Mouse (Mus musculus): Measurements from ENCODE around the gene Lama5.
A peak's percentile ranks its signal among the peaks of the same experiment; 100 is the strongest.

Lama5 gene

DNA sequence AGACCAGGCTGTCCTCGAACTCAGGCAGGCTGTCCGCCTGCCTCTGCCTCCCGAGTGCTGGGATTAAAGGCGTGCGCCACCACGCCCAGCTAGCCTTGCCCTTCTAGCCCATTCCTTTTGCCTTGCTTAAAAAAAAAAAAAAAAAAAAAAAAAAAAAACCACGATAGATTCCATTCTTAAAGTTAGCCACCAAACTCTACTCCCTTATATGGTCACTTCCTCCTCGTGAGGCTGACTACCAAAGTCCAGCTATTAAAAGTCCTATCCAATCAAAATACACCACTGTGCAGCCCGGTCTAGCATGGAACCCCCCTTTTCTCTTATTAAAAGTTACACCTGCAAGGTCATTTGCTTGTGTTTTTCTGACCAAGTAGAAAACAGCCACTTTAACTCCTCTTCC, 30.0 kb upstream of the Lama5 start:
- no peak for DNase-seq (ENCODE audit: inconsistent age in 2 of 2, low spot score in 1 of 2)

DNA sequence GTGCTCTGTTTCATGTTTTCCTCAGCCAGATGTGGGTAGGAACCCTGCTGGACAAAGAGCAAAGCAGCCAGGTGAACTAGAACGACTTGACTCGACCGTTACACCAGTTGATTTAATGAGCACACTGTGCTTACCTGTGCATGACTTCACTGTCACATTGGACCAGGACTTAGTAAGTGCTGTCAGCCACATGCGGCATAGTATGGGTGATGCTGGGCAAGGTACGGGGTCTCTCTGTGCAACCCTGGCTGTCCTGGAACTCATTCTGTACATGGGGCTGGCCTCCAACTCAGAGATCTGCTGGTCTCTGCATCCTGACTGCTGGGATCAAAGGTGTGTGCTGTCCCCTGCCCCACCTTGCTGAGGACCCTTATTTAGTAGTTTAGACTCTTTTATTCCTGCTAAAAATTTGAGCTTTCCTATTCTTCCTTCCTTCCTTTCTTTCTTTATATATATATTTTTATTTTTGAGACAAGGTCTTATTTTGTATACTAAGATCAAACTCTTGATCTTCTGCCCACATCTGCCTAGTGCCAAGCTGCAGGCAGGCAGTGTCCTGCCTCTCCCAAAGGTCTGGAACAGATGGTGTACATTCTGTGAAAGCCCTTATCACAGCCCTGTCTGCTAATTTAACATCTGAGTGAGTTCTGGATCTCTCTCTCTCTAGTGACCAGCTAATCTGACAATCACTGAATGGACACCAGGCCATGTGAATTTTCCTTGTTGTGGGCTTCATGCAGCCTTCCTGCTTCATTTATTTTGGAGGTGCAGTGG, 29.0 kb upstream of the Lama5 start:
- no peak for DNase-seq (ENCODE audit: inconsistent age in 2 of 2, low spot score in 1 of 2)

DNA sequence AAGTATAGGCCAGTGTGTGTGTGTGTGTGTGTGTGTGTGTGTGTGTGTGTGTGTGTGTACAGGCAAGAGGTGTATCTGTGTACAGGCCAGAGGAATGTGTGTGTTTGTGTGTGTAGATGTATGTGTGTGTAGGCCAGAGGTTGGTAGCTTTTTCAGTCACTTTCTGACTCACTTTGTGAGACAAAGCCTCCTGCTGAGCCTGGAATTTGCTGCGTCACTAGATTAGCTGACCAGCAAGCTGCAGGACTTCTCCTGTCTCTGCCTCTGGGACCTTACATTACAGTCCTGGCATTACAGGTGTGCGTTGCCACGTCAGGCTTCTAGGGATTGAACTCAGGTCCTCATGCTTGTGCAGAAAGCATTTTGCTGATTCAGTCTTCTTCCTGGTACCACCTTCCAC, 26.2 kb upstream of the Lama5 start:
- DNase-seq (ENCODE audit: inconsistent age in 2 of 2, low spot score in 1 of 2): no peak

DNA sequence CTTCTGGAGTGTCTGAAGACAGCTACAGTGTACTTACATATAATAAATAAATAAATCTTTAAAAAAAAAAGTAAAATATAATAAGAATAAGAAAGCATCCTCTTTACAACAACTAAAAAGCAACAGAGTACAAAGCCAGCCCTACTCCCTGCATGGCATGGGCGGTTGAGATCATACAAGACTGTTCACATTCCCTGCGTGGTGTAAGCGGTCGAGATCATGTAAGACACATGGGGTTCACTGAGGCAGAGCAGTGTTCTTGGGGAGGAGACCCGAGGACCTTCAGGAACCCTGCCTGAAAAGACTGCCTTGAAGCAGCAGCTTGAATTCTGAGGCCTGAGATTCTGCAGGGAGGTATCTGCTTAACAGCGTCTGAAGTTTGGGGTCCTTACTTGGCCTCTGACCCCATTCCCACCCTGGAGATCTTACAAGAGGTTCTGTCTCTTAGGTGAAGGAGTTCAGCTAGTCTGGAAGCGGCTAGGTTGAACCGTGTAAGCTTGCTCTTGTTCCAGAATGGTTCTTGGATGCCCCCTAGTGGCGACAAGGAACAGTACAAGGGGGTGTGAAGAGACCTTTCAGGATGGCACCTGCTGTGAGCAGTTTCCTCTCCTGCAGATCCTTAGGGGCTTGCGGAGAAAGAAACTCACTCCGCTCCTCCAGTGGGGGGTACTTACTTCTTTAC, 25.4 kb upstream of the Lama5 start:
- DNase-seq (ENCODE audit: inconsistent age in 2 of 2, low spot score in 1 of 2): peak; percentile 82 to 94

DNA sequence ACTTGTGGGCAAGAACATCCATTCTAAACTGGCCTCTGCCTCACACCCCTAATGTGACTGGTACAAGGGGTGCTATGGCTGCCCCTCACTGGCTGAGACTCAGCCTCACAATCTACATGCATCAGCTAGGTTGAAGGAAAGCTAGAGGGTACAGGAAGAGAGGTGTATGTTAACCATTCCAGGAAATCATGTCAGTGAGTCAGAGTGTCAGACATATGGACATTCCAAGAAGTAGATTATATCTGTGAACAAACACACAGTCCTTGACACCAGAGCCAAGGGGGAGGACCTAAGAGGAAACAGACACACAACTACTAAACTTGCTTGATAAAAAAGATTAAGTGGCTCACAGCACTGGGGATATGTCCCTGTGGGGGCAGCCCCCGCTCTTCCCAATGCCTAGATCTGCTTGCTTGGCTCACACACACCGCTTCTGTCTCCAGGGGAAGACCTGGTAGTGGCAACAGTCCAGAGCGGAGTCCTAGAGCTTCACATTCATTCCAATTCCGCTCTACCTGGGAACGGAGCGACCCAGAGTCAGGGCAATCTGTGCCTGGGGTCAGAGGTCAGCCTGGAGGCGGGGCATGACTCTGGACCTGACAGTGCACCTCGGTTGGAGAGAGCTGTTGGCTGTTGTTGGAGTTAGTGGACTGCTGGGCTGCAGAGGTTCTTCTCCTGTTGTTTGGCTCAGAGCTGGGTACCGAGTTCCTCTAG, 23.4 kb upstream of the Lama5 start:
- DNase-seq (ENCODE audit: inconsistent age in 2 of 2, low spot score in 1 of 2): peak in 1 of 2 experiments; percentile 47

DNA sequence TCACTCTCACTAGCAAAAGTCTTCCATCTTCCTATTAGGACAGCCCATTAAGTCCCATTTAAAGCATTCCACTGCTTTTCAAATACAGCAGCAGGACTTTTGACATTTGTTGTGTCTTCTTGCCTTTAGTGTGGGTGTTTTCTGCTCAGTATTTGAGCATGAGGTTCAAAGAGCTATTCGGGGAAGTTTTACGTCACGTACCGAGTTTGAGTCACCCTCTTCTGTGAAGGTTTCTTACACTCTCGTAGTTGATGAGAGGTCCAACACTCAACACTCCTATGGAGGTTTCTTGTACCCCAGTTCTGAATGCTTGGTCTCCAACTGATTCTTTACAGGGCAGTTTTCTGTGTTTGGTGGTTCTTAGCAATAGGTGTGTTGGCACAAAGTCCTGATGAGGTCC, 22.3 kb upstream of the Lama5 start:
- DNase-seq (ENCODE audit: inconsistent age in 2 of 2, low spot score in 1 of 2): no peak

DNA sequence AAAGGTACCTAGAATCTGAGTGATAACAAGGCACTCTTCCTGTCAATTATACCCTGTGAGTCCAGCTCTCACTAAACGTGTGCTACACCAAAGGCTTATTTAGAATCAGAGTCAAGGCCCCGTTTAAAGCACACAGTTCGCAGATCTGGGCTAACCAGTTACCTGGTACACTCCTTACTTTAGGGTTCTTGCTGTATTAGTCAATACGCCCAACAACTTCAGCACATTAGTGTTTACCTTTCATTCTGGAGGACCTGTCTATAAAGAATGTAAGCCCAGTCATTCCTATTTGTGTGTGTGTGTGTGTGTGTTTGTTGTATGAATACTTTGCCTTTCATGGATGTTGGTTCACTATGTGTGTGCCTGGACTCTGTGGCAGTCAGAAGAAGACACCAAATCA, 17.4 kb upstream of the Lama5 start:
- no peak for DNase-seq (ENCODE audit: inconsistent age in 2 of 2, low spot score in 1 of 2)

DNA sequence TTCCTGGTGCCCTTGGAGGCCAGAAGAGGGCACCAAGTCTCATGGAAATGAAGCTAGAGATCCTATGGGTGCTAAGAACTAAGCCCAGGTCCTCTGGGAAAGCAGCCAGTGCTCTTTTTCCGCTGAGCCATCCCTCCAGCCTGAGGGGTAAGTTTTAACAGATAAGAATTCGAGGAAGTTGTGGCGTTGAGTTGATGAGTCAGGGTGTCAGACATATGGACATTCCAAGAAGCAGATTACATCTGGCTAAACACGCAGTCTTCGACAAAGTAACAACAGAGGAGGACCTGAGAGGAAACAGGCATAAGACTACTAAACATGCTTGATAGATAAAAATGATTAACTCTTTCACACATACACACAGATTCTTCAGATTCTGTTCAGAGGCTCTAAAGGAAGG, 12.9 kb upstream of the Lama5 start:
- DNase-seq (ENCODE audit: inconsistent age in 2 of 2, low spot score in 1 of 2): no peak

DNA sequence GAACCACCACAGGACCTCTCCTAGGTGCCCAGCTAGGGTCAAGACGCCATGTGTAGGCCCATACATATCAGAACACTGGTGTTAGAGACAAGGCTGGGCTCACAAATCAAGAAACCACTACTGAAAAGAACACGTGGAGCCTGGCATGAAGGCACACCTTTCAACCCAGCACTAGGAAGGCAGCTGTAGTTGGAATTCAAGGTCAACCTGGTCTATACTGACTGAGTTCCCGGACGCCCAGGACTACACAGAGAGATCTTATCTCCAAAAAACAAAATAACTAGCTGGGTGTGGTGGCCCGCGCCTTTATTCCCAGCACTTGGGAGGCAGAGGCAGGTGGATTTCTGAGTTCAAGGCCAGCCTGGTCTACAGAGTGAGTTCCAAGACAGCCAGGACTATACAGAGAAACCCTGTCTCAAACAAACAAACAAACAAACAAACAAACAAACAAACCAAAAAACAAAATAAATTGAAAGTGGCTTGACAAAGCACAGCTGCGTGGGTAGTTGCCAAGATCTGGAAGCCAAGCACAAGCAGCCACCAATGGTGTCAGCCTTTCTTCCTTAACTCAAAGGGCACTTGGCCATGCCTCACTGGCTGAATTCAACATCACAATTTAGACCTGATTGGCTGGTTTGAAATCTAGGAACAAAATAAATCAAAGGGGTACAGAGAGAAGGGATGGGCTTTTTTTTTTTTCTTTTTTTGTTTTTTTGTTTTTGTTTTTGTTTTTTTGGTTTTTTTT, 12.1 kb upstream of the Lama5 start:
- DNase-seq (ENCODE audit: inconsistent age in 2 of 2, low spot score in 1 of 2): no peak

DNA sequence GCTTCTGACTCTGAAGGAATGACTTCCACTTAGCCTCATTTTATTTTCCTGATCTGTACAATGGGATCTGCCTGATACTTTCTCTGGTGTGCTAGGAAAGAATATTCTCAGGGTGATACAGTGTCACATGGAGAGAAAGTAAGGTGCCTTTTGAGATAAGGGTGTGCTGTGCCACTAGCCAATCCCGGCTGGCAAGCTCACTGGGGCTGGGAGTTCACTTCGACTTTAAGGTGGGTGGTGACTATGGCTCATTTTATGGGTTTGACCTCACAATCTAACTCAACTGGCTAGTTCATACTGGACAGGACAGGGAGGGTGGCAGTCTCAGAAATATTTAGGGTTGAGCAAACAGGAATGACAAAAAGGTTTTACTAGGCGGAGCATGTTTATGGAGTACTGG, 11.3 kb upstream of the Lama5 start:
- no peak for DNase-seq (ENCODE audit: inconsistent age in 2 of 2, low spot score in 1 of 2)

DNA sequence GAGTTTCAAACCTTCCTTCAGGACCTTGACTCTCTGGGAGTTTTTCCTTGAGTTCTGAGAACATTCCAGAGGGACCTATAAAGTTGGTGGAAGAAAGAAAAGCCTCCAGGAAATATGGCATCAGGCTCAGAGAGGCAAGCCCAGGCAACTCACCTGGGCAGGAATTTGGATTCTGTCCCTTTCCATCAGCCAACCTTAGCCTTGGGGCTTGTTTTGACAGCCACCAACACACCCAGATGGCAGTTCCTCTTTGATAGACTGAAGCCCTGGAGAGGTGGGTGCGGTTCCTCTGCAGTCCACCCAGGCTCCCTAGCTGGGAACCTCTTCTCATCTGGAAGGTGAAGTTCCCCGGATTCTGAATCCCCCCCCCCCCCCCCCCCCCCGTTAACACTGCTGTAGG, 10.8 kb upstream of the Lama5 start:
- no peak for DNase-seq (ENCODE audit: inconsistent age in 2 of 2, low spot score in 1 of 2)

DNA sequence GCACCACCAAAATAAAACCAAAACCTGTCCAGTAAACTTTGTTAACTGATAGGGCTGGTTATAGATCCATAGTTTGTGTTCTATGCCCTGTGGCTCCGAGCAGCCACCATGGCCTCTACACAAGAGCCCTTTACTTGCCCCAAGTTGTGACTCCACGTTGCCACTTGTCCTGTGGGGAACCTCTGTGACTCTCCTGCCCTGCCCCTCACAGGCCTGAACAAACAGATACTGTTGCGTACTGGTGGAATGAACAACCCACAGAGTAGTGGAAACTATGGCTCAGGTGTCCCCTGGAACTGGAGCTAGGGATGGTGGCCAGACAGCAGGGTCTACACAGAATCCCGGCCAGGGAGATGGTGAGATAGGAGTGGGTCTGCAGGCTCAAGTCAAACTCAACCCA, 10.1 kb upstream of the Lama5 start:
- no peak for DNase-seq (ENCODE audit: inconsistent age in 2 of 2, low spot score in 1 of 2)

DNA sequence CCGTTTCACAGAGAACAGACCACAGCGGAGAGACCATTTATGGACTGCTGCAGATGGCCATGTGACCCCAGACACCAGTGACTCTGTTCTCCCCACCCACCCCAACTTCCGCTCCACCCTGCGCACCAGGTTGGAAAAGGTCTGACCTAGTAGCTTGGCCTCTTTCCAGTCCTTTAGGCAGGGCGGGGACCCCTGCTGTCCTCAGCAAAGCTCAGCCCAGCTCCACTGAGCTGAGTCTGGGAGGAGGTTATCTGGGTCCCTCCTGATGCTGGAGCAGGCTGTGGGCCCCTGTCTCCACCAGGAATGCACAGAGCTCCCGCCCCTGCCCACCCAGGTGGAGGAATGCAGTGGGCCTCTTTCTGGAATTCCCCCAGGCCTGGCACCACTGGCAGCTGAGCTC, 9.3 kb upstream of the Lama5 start:
- no peak for DNase-seq (ENCODE audit: inconsistent age in 2 of 2, low spot score in 1 of 2)

DNA sequence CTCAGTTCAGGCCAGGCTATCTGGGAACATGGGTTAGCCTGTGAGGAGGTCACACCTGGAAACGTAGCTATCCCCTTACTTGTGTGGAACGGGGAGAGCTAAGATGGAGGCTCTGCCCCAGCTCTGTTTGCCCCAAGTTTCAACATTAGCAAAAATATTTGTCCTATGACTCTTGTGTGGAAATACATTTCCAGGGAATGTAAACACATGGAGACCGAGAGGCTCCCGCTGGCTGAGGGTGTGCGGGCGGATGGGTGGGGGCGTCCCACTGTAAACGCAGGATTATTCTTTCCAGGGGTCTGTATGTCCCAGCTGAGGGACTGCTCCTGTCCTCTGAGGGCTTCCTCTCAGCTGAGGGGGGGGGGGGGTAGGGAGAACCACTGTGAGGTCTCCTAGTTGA, 8.7 kb upstream of the Lama5 start:
- DNase-seq (ENCODE audit: inconsistent age in 2 of 2, low spot score in 1 of 2): no peak

DNA sequence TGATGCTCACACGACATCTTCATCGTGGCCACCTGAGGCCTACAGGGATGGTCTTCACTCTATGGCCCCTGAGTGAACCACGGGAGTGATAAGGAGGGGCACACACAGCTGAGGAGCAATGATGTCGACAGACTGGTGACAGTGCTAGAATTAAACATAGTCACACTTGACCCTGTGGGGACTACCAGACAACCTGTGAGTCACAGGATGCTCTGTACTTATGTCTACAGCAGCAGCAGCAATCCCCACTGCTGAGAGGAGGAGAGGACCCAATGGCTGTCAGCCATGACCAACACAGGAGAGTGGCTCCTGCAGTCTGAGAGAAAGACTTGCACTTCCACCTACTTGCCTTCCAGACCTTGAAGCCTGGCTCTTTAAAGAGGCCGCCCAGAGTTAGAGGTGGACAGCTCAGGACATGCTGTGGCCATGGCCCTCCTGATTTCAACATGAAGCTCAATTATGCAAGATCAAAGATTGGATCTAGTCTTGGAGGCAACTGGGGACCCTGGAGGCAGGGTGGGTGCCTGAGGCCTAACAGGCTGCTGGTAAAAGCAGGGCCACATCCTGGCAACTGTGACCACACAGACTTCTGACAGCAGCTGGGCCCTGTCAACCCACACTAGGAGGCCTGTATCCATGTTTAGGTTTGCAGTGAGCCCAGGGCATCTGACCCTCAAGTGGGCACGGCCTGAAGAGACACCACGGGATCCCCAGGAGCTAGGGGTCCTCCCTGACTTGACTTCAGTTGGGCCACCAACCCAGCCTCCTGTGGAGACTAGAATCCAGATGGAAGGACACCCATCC, 7.6 kb upstream of the Lama5 start:
- peak in 1 of 2 experiments; percentile 81 for DNase-seq (ENCODE audit: inconsistent age in 2 of 2, low spot score in 1 of 2)

DNA sequence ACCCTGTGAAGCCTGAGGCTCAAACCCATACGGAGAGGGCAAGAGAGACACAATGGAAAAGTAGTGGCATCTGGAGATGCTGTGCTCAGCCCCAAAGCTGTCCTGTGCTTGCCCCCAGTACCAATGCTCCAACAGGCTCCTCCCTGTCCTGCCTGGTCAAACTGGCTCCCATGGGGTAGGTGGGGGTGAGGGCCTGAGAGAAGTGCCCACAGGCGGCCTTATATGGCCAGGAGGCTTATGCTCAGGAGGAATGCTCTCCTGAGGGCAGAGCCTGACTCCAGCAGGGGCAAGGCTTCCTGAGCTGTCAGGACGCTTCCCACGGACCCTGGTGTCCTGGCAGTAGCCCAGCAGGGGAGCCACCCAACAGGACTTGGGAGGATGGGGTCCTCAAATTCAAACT, 4.8 kb upstream of the Lama5 start:
- DNase-seq (ENCODE audit: inconsistent age in 2 of 2, low spot score in 1 of 2): peak in 1 of 2 experiments; percentile 25

DNA sequence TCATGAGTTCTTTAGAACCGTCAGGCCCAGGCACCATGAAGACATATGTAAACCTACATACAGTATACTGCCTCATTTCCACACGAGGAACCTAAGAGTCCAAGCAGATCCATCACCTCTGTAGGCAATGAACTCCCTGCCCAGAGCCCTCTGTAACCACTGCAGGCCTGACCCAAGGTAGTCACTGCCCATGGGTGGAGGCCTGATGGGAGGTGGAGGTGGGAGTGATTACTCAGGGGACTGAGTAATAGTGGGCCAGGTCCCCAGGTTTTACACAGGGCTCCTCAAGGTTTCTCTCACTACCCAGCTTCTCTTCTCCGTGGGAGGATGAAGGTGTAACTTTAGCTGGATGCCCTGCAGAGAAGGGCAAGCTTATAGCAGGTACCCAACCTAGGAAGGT, 3.5 kb upstream of the Lama5 start:
- DNase-seq (ENCODE audit: inconsistent age in 2 of 2, low spot score in 1 of 2): no peak

DNA sequence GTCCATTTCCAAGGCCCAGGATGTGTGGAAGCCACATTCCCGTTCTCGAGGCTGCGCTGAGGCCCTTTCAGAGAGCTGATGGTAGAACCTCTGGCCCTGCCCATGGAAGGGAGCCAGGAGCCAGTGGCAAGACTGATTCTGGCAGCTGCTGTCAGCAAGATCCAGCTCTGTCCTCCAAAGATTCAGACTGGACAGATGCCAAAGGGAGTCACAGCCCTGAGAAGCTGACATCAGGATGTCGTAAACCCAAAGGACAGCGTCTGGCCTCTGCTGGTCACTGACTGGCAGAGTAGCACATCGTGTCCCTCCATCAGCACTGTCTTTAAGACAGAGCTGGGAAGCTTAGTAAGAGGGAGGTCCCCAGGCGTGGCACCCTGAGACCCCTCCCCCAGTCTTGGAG, 2.9 kb upstream of the Lama5 start:
- peak; percentile 93 to 96 for DNase-seq (ENCODE audit: inconsistent age in 2 of 2, low spot score in 1 of 2)

DNA sequence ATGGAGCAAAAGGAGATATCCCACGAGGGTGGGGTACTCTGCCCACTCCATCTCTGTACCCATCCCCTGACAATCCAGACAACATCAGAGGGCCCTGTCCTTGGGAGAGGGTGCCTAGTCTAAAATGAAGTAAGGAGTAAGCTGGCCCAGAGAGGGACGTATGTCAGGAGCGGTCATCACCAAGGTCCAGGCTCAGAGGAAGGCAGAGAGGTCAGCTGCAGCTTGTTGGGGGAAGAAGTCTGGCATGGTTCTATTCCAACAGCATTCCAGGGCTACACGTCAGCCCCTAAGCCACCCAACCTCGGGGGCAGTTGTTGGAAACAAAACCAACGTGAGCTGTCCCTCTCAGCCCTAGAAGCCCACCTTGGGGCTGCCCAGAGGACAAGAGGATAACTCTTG, 2.4 kb upstream of the Lama5 start:
- DNase-seq (ENCODE audit: inconsistent age in 2 of 2, low spot score in 1 of 2): no peak

DNA sequence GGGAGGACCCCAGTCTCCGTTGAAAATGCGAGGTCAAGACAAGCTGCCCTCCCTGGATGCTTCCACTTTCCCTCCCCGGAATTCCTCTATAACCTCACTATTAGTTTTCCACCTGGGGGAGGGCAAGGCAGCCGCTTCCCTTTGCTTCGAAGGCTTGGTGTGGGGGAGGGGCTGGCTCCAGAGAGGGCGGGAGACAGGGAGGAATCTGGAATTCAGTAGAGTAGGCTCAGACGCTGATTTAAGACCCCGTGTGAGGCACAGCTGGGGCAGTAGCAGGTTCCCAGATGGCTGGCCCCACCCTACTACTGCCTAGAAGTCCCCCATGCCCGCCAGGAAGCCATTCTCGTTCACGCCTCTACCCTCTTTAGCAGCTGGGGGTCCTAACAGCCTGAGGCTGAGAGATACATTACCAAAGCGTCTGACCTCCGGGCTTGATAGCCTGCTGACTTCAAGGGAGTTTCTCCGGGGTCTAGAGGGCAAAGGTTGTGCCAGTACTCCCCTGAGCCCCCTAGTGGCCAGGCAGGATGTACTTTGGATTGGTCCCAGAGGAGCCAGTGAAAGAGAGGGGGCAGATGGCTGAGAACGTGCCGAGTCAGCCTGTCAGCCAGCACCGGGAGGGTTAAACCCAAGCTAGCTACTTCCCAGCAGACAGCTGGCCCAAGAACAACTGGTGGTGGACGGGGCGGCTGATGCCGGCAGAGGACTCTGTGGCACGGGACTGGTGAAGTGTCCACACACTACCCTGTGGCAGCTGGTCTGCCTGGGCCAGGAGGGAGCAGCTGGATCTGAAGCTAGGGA, 1.8 kb upstream of the Lama5 start:
- peak; percentile 77 to 91 for DNase-seq (ENCODE audit: inconsistent age in 2 of 2, low spot score in 1 of 2)

Data from adrenal gland, adult (tissue).